Mouse (Mus musculus) cerebellum, adult (tissue): Measurements from ENCODE around the gene Rhog.
A peak's percentile ranks its signal among the peaks of the same experiment; 100 is the strongest.

Source experiments
- ATAC-seq: cut with Nextera tagmentation; 2 replicates; pipeline ENCODE4 v1.9.2; 2017; ENCODE audit warnings: mild to moderate bottlenecking, moderate library complexity, mixed read lengths; ENCODE audit not compliant: insufficient number of reproducible peaks, low FRiP score, low TSS enrichment

Gene Rhog

GRCm38 (mm10) chr7:102253631-102254030 lies 2.2 kb downstream of the Rhog start:
- ATAC-seq: no peak

- ATAC-seq: peak; percentile 75
Observed at GRCm38 (mm10) chr7:102250631-102251214, 5.1 kb downstream of the Rhog start.

- ATAC-seq: peak; percentile 56
Observed at GRCm38 (mm10) chr7:102249896-102250630, 5.8 kb downstream of the Rhog start.

GRCm38 (mm10) chr7:102249531-102249895 lies 6.3 kb downstream of the Rhog start:
- 0 out of 2 replicates have a peak, but pooled peaks have one; percentile 10 for ATAC-seq

- no peak for ATAC-seq
Observed at GRCm38 (mm10) chr7:102248691-102249404, 7.0 kb downstream of the Rhog start.

- ATAC-seq: no peak
Observed at GRCm38 (mm10) chr7:102246956-102247797, 8.7 kb downstream of the Rhog start.

- ATAC-seq: no peak
Observed at GRCm38 (mm10) chr7:102246265-102246664, 9.6 kb downstream of the Rhog start.

- ATAC-seq: no peak
Observed at GRCm38 (mm10) chr7:102245775-102246174, 10.1 kb downstream of the Rhog start.

GRCm38 (mm10) chr7:102244782-102245535 lies 10.9 kb downstream of the Rhog start:
- ATAC-seq: no peak

GRCm38 (mm10) chr7:102243870-102244269 lies 12.0 kb downstream of the Rhog start:
- ATAC-seq: no peak

- no peak for ATAC-seq
Observed at GRCm38 (mm10) chr7:102242917-102243316, 12.9 kb downstream of the Rhog start.

GRCm38 (mm10) chr7:102242371-102242770 lies 13.5 kb downstream of the Rhog start:
- no peak for ATAC-seq

GRCm38 (mm10) chr7:102239591-102239990 lies 16.3 kb downstream of the Rhog start:
- no peak for ATAC-seq

- ATAC-seq: no peak
Observed at GRCm38 (mm10) chr7:102238686-102239286, 17.1 kb downstream of the Rhog start.

GRCm38 (mm10) chr7:102233059-102233458 lies 22.8 kb downstream of the Rhog start:
- no peak for ATAC-seq

GRCm38 (mm10) chr7:102229814-102230213 lies 26.0 kb downstream of the Rhog start:
- no peak for ATAC-seq

GRCm38 (mm10) chr7:102228049-102228670 lies 27.7 kb downstream of the Rhog start:
- no peak for ATAC-seq

- no peak for ATAC-seq
Observed at GRCm38 (mm10) chr7:102226051-102226450, 29.8 kb downstream of the Rhog start.
